Mouse (Mus musculus): ENCODE data around the gene Ankrd17.
"Not testable (repeated sequence)": the region's sequence is repeated elsewhere in the genome, so short reads cannot be mapped to it uniquely, and the experiment has no call there.

The Ankrd17 gene

DNA sequence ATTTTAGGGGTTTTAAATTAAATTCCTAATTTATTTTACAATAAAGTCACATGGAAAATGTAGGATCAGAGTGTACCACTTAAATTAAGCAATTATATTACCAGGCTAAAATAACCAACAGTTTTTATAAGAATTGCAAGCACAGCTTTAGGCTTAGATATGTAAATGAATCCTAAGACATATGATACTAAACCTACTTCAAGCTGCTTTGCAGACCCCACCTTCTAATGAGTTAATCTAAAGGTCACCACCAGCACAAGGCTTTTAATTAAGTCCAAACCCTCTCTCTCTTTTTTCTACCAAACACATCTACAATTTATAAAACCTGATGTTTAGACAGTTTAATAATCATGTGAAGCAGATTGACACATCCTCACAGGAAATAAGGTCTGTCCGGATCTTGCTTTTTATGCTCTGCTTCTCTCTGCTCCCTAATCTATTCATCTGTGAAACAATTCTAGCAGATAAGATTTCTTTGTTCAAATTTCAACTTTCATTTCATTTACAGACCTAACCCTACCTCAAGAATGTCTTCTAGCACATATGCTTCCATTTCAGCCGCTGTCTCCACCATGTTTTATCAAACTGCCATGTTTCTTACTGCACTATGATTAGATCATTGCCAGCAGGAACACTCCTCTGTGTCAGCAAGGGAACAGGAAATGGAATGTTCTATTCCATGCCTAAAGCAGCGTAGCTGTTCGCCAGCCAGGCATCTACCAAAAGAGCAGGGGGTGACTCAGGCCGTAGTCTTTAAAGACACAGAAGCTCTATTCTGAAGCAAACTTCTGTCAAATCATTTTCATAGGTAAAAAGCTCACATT is 27.0 kb downstream of the Ankrd17 start:
- peak; percentile 92 for ATAC-seq (ENCODE audit: insufficient number of reproducible peaks, low FRiP score, low TSS enrichment)

DNA sequence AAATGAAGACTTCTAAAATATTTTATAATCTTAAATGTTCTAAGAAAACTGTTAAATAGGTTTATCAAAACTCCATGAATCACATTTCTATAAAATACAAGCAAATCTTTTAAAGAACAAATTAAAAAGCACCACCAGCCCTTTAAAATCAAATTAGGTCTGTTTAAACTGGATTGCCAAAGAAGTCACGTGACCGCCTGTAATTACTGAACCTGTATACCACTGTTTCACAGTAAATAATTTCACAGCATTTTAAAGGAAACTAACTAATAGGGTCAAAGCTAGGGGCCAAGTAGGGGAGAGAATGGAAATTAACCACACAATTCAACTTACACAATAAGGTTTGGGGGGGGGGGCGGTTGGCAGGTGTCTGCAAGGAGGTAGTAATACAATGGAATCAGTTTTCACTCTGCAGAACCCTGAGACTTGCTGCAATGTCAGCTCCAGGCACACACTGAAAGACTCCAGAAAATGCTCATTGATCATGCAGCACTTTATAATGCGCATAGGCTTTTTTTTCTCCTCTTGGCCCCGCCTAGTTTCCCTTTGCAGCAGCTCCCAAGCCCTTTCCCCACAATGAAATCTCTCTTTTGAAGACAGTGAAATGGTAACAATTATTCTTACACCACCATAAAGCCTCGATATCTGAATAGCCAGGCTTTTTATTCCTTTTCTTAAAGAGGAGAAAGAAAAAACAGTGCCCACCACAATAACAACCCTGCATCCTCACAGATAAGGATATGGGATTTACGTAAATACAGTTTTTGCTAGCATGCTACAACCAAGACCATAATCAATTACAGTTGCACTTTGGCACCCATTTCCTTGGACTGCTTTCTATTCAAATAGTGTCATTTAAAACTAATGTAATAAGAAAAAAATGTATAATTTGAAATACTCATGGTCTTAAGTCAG is 27.9 kb downstream of the Ankrd17 start:
- ATAC-seq (ENCODE audit: insufficient number of reproducible peaks, low FRiP score, low TSS enrichment) = no peak

DNA sequence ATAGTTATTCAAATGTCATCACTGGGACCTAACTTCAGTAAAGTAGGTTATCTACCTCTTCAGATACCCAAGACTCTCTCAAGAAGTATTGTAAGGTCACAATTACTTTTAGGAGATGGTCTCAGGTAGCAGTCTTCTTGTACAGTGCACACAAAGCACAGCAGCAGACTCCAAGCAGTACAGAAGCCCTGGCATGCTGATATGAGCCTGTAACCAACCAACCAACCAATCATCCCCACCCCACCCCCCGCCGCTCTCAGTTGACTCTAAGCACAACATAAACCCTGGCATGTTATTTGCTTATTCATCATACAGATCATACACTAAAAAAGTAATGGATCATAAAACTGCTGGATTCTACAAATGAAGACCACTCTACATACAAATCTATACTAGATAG is 33.9 kb downstream of the Ankrd17 start:
- ATAC-seq (ENCODE audit: insufficient number of reproducible peaks, low FRiP score, low TSS enrichment) = no peak

DNA sequence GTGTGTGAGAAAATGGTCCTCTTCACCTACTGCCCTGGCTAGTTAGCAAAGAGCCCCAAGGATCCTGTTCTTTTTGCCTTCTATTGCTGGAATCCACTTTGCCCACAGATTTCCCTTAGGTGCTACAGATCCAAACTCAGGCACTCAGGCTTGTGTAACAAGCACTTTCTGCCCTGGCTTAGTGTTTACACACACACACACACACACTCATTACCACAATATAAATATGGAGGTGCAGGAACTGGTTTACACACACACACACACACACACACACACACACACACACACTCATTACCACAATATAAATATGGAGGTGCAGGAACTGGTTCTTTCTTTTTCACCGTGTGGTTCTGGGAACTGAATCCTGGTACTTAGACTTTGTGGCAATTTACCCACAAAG is 35.3 kb downstream of the Ankrd17 start:
- no peak for ATAC-seq (ENCODE audit: insufficient number of reproducible peaks, low FRiP score, low TSS enrichment)

- ATAC-seq (ENCODE audit: insufficient number of reproducible peaks, low FRiP score, low TSS enrichment) = no peak
These were observed 68.0 kb downstream of the Ankrd17 start for GRCm38 (mm10) chr5:90298396-90298795.

- no peak for ATAC-seq (ENCODE audit: insufficient number of reproducible peaks, low FRiP score, low TSS enrichment)
These were observed 76.5 kb downstream of the Ankrd17 start for GRCm38 (mm10) chr5:90289887-90290286.

GRCm38 (mm10) chr5:90286559-90286958 is 79.8 kb downstream of the Ankrd17 start:
- ATAC-seq (ENCODE audit: insufficient number of reproducible peaks, low FRiP score, low TSS enrichment) = no peak

- no peak for ATAC-seq (ENCODE audit: insufficient number of reproducible peaks, low FRiP score, low TSS enrichment)
These were observed 86.3 kb downstream of the Ankrd17 start for GRCm38 (mm10) chr5:90280061-90280460.

GRCm38 (mm10) chr5:90279418-90279817 is 87.0 kb downstream of the Ankrd17 start:
- ATAC-seq (ENCODE audit: insufficient number of reproducible peaks, low FRiP score, low TSS enrichment) = no peak

DNA sequence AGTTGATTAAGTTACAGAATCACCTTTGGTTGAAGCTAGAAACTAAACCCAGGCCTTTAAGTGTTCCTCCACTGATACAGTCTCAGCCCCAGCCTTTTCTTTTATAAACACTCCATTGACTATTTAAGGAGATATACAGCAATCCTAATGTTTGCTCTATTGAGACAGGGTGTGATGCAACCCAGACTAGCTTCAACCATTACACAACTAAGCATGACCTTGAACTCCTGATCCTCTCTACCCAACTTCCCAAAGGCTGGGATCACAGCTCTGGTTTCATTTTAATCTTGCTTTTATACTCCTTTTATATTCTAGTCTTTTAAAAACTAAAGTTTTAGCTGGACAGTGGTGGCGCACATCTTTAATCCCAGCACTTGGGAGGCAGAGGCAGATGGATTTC is 88.9 kb downstream of the Ankrd17 start:
- ATAC-seq (ENCODE audit: insufficient number of reproducible peaks, low FRiP score, low TSS enrichment) = no peak

- no peak for ATAC-seq (ENCODE audit: insufficient number of reproducible peaks, low FRiP score, low TSS enrichment)
These were observed 91.6 kb downstream of the Ankrd17 start for GRCm38 (mm10) chr5:90274806-90275205.

GRCm38 (mm10) chr5:90262230-90262629 is 104.1 kb downstream of the Ankrd17 start:
- ATAC-seq (ENCODE audit: insufficient number of reproducible peaks, low FRiP score, low TSS enrichment) = not testable (repeated sequence)

DNA sequence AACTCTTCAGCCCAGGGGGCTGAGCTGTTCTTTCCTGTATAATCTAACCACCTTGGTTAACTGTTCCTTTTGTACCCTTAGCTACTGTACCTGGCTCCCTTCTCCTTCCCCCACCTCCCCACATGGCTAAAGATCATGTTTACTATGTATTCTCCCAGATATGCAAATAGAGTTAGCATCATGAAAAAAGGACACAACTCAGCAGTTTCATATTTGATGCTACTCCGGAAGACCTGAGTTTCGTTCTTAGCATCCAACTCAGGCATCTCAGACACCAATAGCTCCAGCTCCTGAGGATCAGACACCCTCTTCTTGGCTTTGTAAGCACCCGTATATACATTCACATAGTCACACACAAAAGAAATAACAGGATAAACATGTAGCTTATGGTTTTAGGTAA is 109.4 kb downstream of the Ankrd17 start:
- ATAC-seq (ENCODE audit: insufficient number of reproducible peaks, low FRiP score, low TSS enrichment) = no peak

DNA sequence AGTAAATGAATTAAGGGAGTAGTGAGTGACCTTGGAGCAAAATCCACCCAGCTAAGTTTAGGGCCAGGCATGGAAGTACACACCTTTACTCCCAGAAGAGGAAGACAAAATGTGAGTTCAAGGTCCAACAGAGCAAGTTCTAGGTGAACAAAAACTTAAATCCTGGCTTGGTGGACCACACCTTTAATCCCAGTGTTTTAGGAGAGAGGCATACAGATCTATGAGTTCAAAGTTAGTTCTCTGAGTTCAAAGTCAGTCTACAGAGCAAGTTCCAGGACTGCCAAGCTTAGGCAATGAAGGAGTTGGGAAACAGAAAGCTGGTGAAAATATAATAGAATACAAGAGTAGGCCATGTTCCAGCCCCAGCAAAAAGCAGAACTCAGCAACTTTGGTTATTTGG is 118.9 kb downstream of the Ankrd17 start:
- no peak for ATAC-seq (ENCODE audit: insufficient number of reproducible peaks, low FRiP score, low TSS enrichment)

DNA sequence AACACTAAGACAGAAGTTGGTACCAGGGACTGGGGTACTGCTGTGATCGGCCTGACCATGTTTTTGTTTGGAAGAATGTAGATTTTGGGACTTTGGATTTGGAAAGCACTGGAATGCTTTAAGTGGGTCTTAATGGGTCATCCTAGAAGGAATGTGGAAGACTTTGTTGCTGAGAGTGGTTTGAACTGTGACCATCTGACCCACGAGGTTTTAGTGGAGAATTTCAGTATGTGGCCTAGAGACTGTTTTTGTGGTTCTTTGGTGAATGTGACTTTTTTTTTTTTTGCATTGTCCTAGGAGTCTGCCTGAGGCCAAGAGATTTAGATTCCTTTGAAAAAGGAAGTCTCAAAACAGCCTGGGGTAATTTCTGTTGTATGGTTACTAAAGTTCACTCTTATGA is 119.4 kb downstream of the Ankrd17 start:
- ATAC-seq (ENCODE audit: insufficient number of reproducible peaks, low FRiP score, low TSS enrichment) = no peak

DNA sequence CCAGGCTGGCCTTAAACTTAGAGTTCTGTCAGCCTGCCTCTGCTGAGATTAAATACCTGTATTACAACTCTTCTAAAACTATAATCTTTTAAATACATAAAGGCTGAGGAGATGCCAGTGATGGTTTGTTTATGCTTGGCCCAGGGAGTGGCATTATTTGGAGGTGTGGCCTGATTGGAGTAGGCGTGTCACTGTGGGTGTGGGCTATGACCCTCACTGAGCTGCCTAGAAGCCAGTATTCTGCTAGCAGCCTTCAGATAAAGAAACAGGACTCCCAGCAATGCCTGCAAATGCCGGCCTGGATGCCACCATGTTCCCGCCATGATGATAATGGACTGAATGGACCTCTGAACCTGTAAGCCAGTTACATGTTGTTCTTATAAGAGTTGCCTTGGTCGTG is 119.8 kb downstream of the Ankrd17 start:
- no peak for ATAC-seq (ENCODE audit: insufficient number of reproducible peaks, low FRiP score, low TSS enrichment)

DNA sequence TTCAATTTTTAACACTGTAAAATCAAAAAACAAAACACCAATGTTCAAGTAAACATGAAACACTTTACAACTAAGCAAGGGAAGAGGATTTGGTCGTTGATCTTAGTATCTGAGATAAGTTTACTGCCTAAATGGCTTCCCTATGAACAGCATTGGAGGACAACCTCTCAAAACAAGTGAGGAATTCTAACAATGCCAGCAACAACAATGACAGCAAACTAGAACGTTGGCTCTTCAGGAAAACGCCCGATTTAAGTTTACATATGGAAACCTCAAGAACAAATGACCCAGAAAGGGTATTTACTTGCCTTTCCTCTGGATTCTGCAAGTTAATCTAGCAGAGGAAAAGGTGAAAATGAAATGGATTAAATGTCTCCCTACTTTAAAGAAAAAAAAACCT is 121.0 kb downstream of the Ankrd17 start:
- ATAC-seq (ENCODE audit: insufficient number of reproducible peaks, low FRiP score, low TSS enrichment) = no peak

DNA sequence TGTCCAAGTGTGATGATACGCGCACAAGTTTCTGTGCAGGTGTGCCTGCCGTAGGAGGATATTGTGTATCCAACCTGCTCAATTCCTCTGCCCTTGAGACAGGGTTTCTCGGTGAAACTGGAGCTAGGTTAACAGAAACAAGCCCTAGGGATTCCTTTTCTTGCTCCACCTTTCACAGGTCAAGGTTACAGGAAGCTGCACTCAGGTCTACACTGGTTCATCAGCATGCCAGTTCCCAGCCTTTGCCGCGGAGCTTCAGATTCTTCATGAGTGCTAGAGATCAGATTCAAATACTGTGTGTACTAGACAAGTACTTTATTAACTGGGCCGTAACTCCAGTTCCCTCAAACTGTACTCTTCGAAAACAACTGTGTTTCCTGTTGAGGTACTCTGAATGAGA is 131.2 kb downstream of the Ankrd17 start:
- no peak for ATAC-seq (ENCODE audit: insufficient number of reproducible peaks, low FRiP score, low TSS enrichment)

- no peak for ATAC-seq (ENCODE audit: insufficient number of reproducible peaks, low FRiP score, low TSS enrichment)
These were observed 133.1 kb downstream of the Ankrd17 start for GRCm38 (mm10) chr5:90233305-90233704.

DNA sequence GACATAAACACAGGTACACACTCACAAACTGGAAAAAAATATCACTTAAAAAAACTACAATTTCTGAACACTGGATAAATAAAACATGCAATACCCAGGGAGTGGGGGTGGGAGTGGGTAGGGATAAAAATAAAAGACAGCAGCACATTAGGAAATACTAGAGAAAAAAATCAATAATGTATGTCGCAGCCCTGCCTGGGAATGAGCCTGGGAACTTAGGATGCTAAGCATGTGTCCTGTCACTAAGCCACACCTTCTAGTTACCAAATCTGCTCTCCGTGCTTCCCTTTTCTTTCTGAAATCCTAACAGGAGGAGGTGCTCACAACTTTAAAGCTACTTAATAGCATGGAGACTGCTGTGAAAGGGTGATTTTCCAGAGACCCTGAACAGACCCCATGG is 136.6 kb downstream of the Ankrd17 start:
- no peak for ATAC-seq (ENCODE audit: insufficient number of reproducible peaks, low FRiP score, low TSS enrichment)

DNA sequence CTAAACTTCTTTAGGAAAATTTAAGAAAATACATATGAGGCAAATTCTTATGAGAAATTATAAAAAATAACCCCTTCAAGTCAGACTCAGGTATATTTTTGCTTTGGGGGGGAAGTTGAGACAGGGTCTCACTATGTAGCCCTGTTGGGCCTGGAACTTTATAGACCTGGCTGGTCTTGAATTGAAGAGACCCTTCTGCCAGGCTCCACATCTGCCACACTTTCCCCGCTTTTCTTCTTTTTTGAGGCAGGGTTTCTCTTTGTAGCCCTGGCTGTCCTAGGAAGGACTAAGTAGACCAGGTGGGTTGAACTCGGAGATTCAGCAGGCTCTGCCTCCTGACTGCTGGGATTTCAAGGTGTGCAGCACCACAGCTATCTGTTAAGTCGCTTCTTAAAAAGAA is 139.7 kb downstream of the Ankrd17 start:
- no peak for ATAC-seq (ENCODE audit: insufficient number of reproducible peaks, low FRiP score, low TSS enrichment)
